Mouse (Mus musculus) liver, embryonic 12.5 days (tissue): Measurements from ENCODE around the gene Eno3. TPM values are rescaled to one million over a fixed set of nuclear protein-coding genes. Genes with fewer than 3 reads are reported as not detected.

Experiments used
- ATAC-seq: fragments of 200-750 bp; cut with Nextera tagmentation; 2 replicates; pipeline ENCODE4 v1.8.0; 2017; ENCODE audit warnings: moderate number of reproducible peaks, mild to moderate bottlenecking, moderate library complexity
- H3K27ac ChIP-seq: fragments of 300-500 bp; sonication (generic); 2 replicates; pipeline ENCODE4 v1.5.1; 2016; ENCODE audit warnings: mild to moderate bottlenecking
- H3K27me3 ChIP-seq: fragments of 300-500 bp; sonication (generic); replicated peaks from 2 replicates; pipeline ENCODE4 v1.6.1; 2016; ENCODE audit warnings: mild to moderate bottlenecking, moderate library complexity
- H3K36me3 ChIP-seq: fragments of 300-500 bp; sonication (generic); 2 replicates; pipeline ENCODE4 v1.6.1; 2016; ENCODE audit warnings: mild to moderate bottlenecking, moderate library complexity
- H3K4me1 ChIP-seq: fragments of 300-500 bp; sonication (generic); 2 replicates; pipeline ENCODE4 v1.6.1; 2016
- H3K4me2 ChIP-seq: fragments of 300-500 bp; sonication (generic); 2 replicates; pipeline ENCODE4 v1.6.1; 2016; ENCODE audit warnings: mild to moderate bottlenecking, moderate library complexity
- H3K4me3 ChIP-seq: fragments of 300-500 bp; sonication (generic); 2 replicates; pipeline ENCODE4 v1.5.1; 2016; ENCODE audit warnings: mild to moderate bottlenecking, moderate library complexity
- H3K9ac ChIP-seq: fragments of 300-500 bp; sonication (generic); 2 replicates; pipeline ENCODE4 v1.6.1; 2016; ENCODE audit warnings: mild to moderate bottlenecking, moderate library complexity
- H3K9me3 ChIP-seq: fragments of 300-500 bp; sonication (generic); replicated peaks from 2 replicates; pipeline ENCODE4 v1.6.1; 2016; ENCODE audit warnings: mild to moderate bottlenecking, moderate library complexity
- WGBS: fragments of 180-500 bp; shearing (Covaris S2); methylation state at CpG from one replicate; pipeline ENCODE4 v1.1.7; 2016; ENCODE audit not compliant: insufficient replicate concordance; 5-methylcytosine and 5-hydroxymethylcytosine counted together
- polyA plus RNA-seq: library from polyadenylated mRNA; unstranded; fragments of >200 nt; fragmentation: Nextera tagmentation; extraction: Ambion mirVana; gene quantifications from 2 replicates; pipeline ENCODE4 v1.2.1, GENCODE M21; 2016

Eno3 gene
- polyA plus RNA-seq, 1 experiment from 2014 or later = 7.6 TPM

- Histone ChIP-seq H3K4me2 (no peak overlapping the region), H3K4me1 (peaks cover 47% of the 10 kb centered on the region), H3K4me3 (no peak overlapping the region), H3K9me3 (no peaks in the 10 kb centered on the region), H3K9ac (no peak overlapping the region), H3K27me3 (no peaks in the 10 kb centered on the region), H3K36me3 (peaks cover 54% of the 10 kb centered on the region), H3K27ac (no peak overlapping the region)
- no peak for ATAC-seq
- 51% methylated on average over 10 of the region's 11 CpGs for WGBS
Observed at GRCm38 (mm10) chr11:70674501-70674900, 17.5 kb downstream of the Eno3 start.

DNA sequence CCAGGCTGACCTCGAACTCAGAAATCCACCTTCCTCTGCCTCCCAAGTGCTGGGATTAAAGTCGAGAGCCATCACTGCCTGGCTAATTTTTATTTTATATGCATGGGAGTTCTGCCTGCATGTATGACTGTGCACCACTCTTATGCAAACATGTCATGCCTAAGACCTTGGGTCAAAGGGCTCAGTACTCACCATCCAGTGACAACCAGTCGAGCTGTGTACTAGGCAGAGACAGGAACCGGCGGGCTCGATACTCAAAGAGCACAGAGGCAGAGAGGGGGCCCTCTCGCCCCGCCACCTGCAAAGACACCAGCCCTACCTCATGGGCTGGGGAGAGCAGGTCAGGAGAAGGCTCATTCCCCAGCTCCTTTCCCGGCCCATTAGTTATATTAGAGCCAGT is 21.1 kb downstream of the Eno3 start:
- Histone ChIP-seq H3K4me1 (peaks cover 39% of the 10 kb centered on the region), H3K9me3 (no peaks in the 10 kb centered on the region), H3K9ac (no peak overlapping the region), H3K36me3 (peaks cover 65% of the 10 kb centered on the region), H3K4me3 (no peak overlapping the region), H3K27me3 (no peaks in the 10 kb centered on the region), H3K27ac (peak overlapping the region; percentile 33; the same call in 1 of the 2 replicates), H3K4me2 (no peak overlapping the region)
- no peak for ATAC-seq
- 76% methylated on average over 9 of the region's 9 CpGs for WGBS

- H3K36me3 ChIP-seq = peaks cover 69% of the 10 kb centered on the region
- ATAC-seq = no peak; the same call in 1 of the 2 replicates
- no peaks in the 10 kb centered on the region for H3K9me3 ChIP-seq
- peaks cover 39% of the 10 kb centered on the region for H3K4me1 ChIP-seq
- peak overlapping the region; percentile 65 for H3K27ac ChIP-seq
- H3K9ac ChIP-seq = no peak overlapping the region
- no peaks in the 10 kb centered on the region for H3K27me3 ChIP-seq
- no peak overlapping the region for H3K4me2 ChIP-seq
- no peak overlapping the region for H3K4me3 ChIP-seq
- 75% methylated on average over 2 of the region's 2 CpGs for WGBS
Observed at GRCm38 (mm10) chr11:70678576-70678975, 21.6 kb downstream of the Eno3 start.

GRCm38 (mm10) chr11:70679361-70679760 is 22.4 kb downstream of the Eno3 start:
- Histone ChIP-seq H3K27ac (peak overlapping the region; percentile 65; the same call in 1 of the 2 replicates), H3K4me3 (no peak overlapping the region), H3K36me3 (peaks cover 69% of the 10 kb centered on the region), H3K9ac (no peak overlapping the region), H3K9me3 (no peaks in the 10 kb centered on the region), H3K4me1 (peaks cover 38% of the 10 kb centered on the region), H3K27me3 (no peaks in the 10 kb centered on the region), H3K4me2 (no peak overlapping the region)
- 90% methylated on average over 8 of the region's 8 CpGs for WGBS
- ATAC-seq = no peak

- Histone ChIP-seq H3K27ac (peak overlapping the region; percentile 65; the same call in 1 of the 2 replicates), H3K9ac (no peak overlapping the region), H3K4me2 (no peak overlapping the region), H3K9me3 (no peaks in the 10 kb centered on the region), H3K27me3 (no peaks in the 10 kb centered on the region), H3K4me1 (peaks cover 36% of the 10 kb centered on the region), H3K4me3 (no peak overlapping the region), H3K36me3 (peaks cover 71% of the 10 kb centered on the region)
- WGBS = 52% methylated on average over 8 of the region's 8 CpGs
- ATAC-seq = no peak
Observed at GRCm38 (mm10) chr11:70679894-70680293, 22.9 kb downstream of the Eno3 start.

- no peak overlapping the region for H3K27ac ChIP-seq
- no peak overlapping the region for H3K9ac ChIP-seq
- 77% methylated on average over 12 of the region's 12 CpGs for WGBS
- peaks cover 38% of the 10 kb centered on the region for H3K4me1 ChIP-seq
- H3K9me3 ChIP-seq = no peaks in the 10 kb centered on the region
- no peak overlapping the region for H3K4me3 ChIP-seq
- no peak for ATAC-seq
- no peaks in the 10 kb centered on the region for H3K27me3 ChIP-seq
- peaks cover 70% of the 10 kb centered on the region for H3K36me3 ChIP-seq
- no peak overlapping the region for H3K4me2 ChIP-seq
Observed at GRCm38 (mm10) chr11:70681170-70681569, 24.2 kb downstream of the Eno3 start.

DNA sequence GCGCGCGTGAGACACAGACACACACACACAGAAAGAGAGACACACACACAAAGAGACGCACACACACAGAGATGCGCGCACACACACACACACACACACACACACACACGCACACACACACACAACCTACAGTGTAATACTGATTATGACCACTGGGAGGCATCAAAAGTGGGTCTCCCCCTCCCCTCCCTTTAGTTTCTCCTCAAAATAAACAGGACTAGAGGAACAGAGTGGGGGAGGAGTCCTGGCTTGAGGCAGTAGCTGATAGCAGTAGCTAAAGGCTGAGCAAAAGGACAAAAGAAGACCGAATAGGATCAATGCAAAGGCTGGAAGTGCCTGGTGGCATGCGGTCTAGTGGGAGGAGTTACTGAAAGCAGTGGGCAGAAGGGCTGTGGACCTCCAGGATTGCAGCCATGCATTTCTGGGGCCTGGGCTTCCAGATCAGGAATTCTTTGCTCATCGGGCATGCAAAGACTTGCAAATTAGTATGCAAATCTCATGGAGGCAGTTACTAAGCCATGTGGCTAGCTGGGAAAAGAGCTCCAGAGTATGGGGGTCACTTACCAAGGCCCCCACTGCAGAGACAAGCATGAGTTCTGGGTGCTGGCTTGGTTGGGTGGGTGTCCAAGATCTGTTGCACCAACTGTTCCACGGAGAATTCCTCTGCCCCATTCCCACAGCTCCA is 25.0 kb downstream of the Eno3 start:
- H3K4me1 ChIP-seq = peaks cover 42% of the 10 kb centered on the region
- no peak overlapping the region for H3K4me3 ChIP-seq
- H3K36me3 ChIP-seq = peaks cover 66% of the 10 kb centered on the region
- H3K27ac ChIP-seq = peak overlapping the region; percentile 34; the same call in 1 of the 2 replicates
- H3K9me3 ChIP-seq = no peaks in the 10 kb centered on the region
- peak overlapping the region; percentile 1; the same call in 1 of the 2 replicates for H3K4me2 ChIP-seq
- H3K27me3 ChIP-seq = no peaks in the 10 kb centered on the region
- H3K9ac ChIP-seq = no peak overlapping the region
- 50% methylated on average over 11 of the region's 11 CpGs for WGBS
- no peak; the same call in 1 of the 2 replicates for ATAC-seq

- Histone ChIP-seq H3K4me1 (peaks cover 52% of the 10 kb centered on the region), H3K9me3 (no peaks in the 10 kb centered on the region), H3K4me3 (no peak overlapping the region), H3K36me3 (peaks cover 60% of the 10 kb centered on the region), H3K4me2 (no peak overlapping the region), H3K9ac (no peak overlapping the region; the same call in 1 of the 2 replicates), H3K27ac (no peak overlapping the region), H3K27me3 (no peaks in the 10 kb centered on the region)
- ATAC-seq = no peak
- WGBS = 77% methylated on average over 5 of the region's 5 CpGs
Observed at GRCm38 (mm10) chr11:70683640-70684039, 26.6 kb downstream of the Eno3 start.

DNA sequence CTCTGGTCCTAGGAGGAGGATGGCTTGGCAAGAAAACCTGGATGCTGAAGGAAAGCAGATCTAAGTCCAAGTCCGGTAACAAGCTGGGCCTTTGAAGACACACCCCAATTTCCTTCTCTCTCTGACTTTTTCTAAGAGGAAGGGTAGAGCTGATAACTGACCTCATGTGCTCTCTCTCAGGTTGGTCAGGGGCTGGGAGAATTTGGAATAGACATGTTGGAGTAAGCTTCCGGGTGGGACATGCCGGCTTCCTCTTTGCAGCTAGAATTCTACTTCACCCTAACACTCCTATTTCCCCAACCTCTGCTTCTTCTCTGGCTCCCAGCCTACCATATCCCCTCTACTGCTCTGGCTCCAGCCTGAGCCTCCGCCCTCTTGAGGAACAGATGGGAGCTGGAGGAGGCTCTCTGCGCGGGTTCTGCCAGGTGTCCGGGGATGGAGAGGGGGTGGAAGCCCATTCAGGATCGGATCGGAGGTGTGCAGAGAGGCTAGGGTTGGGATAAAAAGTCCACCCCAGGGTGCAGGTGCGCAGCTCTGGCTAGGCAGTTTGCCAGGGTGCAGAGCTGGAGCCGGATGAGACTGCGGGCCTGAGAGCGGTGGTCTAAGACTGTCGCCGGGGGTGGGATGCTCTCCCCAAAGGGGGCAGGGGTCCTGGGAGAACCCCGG is 30.0 kb downstream of the Eno3 start:
- ATAC-seq = peak; percentile 50
- WGBS = 4% methylated on average over 16 of the region's 16 CpGs
- Histone ChIP-seq H3K9ac (peak overlapping the region; percentile 87), H3K9me3 (no peaks in the 10 kb centered on the region), H3K27me3 (no peaks in the 10 kb centered on the region; the same call in 1 of the 2 replicates), H3K4me1 (peaks cover 39% of the 10 kb centered on the region), H3K4me2 (peak overlapping the region; percentile 97), H3K27ac (peak overlapping the region; percentile 82), H3K4me3 (peak overlapping the region; percentile 84), H3K36me3 (peaks cover 38% of the 10 kb centered on the region)

DNA sequence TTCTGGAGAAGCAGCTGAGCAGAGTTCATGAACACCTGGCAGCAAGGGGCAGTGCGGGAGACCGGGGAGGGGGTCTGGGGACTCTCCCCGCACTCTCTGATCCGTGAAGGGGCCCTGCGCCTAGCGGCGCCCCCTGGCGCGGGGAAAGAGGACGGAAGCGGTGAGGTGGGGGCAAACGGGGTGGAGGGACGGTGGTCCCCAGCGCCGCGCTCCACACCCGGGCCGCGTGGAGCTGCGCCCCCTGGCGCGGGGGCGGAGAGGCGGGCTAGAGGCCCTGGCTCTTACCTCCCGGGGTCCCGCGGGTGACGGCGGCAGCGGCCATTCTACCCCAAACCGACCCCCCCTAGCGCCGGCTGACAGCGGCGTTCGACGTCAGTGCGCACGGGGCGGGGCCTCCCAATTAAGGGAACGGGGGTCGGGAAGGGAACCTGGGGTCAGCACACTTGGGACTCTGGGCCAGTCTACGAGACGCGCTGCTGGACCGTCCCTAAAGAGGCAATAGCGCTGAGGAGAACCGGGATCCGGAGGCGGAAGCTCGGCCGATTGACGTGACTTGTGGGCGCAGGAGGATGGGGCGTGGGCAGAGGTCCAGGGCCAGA is 30.7 kb downstream of the Eno3 start, which contains the start of gene Camta2:
TSS of gene Camta2 (minus strand) at position 505 of the 599 bp plus-strand sequence.
- H3K36me3 ChIP-seq = peaks cover 33% of the 10 kb centered on the region
- H3K4me3 ChIP-seq = peak within 1 kb of the TSS; percentile 84
- under 1% methylated on average over 54 of the region's 55 CpGs for WGBS
- peak within 1 kb of the TSS; percentile 82 for H3K27ac ChIP-seq
- H3K9me3 ChIP-seq = no peaks in the 10 kb centered on the region
- peak within 1 kb of the TSS; percentile 97 for H3K4me2 ChIP-seq
- H3K4me1 ChIP-seq = peaks cover 32% of the 10 kb centered on the region
- H3K9ac ChIP-seq = peak within 1 kb of the TSS; percentile 87
- ATAC-seq = peak; percentile 72
- no peaks in the 10 kb centered on the region; the same call in 1 of the 2 replicates for H3K27me3 ChIP-seq

DNA sequence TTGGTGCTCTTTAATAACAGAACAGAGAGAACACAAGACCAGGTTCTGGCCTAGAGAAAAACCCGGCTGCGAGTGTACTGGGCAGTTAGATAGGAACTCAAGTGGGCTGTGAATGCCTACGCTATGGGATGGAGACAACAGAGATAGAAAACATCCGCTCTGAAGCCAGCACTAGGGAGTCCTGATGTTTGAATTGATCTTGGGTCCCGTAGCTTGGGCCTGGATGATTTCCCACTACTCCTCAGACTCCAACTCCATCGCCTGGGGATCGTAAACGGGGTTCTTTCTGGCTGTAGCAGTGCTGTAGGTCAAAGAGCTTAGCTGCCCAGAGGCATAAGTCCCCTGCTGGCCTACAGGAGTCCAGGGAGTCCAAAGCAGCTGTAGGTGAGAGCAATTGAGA is 31.4 kb downstream of the Eno3 start:
- Histone ChIP-seq H3K27ac (peak overlapping the region; percentile 82; the same call in 1 of the 2 replicates), H3K9ac (peak overlapping the region; percentile 87), H3K4me3 (peak overlapping the region; percentile 84), H3K9me3 (no peaks in the 10 kb centered on the region), H3K4me2 (peak overlapping the region; percentile 97), H3K4me1 (peaks cover 31% of the 10 kb centered on the region), H3K27me3 (peaks cover 1% of the 10 kb centered on the region; the same call in 1 of the 2 replicates), H3K36me3 (peaks cover 26% of the 10 kb centered on the region)
- no peak for ATAC-seq
- WGBS = 41% methylated on average over 8 of the region's 8 CpGs

DNA sequence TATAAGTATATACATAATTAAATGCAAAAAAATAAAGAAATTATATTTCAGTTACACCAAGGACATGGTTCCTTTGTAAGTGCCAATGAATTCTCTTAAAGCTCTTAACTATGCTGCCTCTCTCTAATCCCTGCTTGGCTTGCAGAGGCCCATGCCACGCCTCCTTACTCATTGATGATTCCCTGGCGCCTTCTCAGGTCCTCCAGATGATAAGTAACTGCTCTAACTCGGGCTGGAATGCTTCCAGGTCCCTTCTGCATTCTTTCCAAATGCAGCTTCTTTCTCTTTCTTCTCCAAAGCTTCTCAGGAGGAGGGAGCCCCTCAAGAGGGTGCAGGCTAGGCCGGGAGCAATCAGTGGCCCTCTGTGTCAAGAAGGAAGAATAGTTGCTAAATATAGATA is 32.6 kb downstream of the Eno3 start:
- peaks cover 10% of the 10 kb centered on the region; the same call in 1 of the 2 replicates for H3K27me3 ChIP-seq
- H3K27ac ChIP-seq = no peak overlapping the region
- peaks cover 14% of the 10 kb centered on the region for H3K36me3 ChIP-seq
- no peaks in the 10 kb centered on the region for H3K9me3 ChIP-seq
- no peak overlapping the region for H3K4me3 ChIP-seq
- no peak overlapping the region for H3K9ac ChIP-seq
- H3K4me2 ChIP-seq = no peak overlapping the region
- 52% methylated on average over 4 of the region's 4 CpGs for WGBS
- peaks cover 31% of the 10 kb centered on the region for H3K4me1 ChIP-seq
- ATAC-seq = no peak
